Mouse (Mus musculus) MEL (cell line): Measurements from ENCODE around the gene S1pr4. TPM values are rescaled to one million over a fixed set of nuclear protein-coding genes. Genes with fewer than 3 reads are reported as not detected.
A peak's percentile ranks its signal among the peaks of the same experiment; 100 is the strongest.

ENCODE experiments used
- DNase-seq: peaks from one replicate; pipeline ENCODE4 v3.0.0; 2011; ENCODE audit warnings: low read depth, low spot score
- H3K27ac ChIP-seq: 2 replicates; pipeline ENCODE4 v1.5.1; 2012; ENCODE audit warnings: low read depth, mild to moderate bottlenecking, control low read depth, low read length, moderate library complexity; ENCODE audit not compliant: control insufficient read depth
- H3K27me3 ChIP-seq, 2 experiments: fragments of 150-350 bp in 1 of 2; sonication (generic) in 1 of 2; 2 replicates each; pipeline ENCODE4 v1.6.1; 2012; ENCODE audit warnings: low read length in 2 of 2, mild to moderate bottlenecking in 2 of 2, improper control_type of control experiment in 1 of 2, moderate library complexity in 1 of 2; ENCODE audit not compliant: insufficient read depth in 2 of 2, control insufficient read depth in 1 of 2
- H3K36me3 ChIP-seq, 2 experiments: 2 replicates each; pipeline ENCODE4 v1.6.1; 2012 to 2014; ENCODE audit warnings: low read length in 2 of 2, improper control_type of control experiment in 1 of 2, inconsistent platforms in 1 of 2, mild to moderate bottlenecking in 1 of 2; ENCODE audit not compliant: insufficient read depth in 2 of 2, control insufficient read depth in 1 of 2
- H3K4me1 ChIP-seq, 2 experiments: fragments of 150-350 bp in 1 of 2; sonication (generic) in 1 of 2; 2 replicates each; pipeline ENCODE4 v1.6.1; 2012; ENCODE audit warnings: low read length in 2 of 2, improper control_type of control experiment in 1 of 2, mild to moderate bottlenecking in 1 of 2; ENCODE audit not compliant: insufficient read depth in 2 of 2, control insufficient read depth in 1 of 2
- H3K4me3 ChIP-seq, 2 experiments: fragments of 150-350 bp in 1 of 2; sonication (generic) in 1 of 2; 2 replicates each; pipeline ENCODE4 v1.5.1; 2012; ENCODE audit warnings: low read depth in 2 of 2, low read length in 2 of 2, mild to moderate bottlenecking in 2 of 2, moderate library complexity in 2 of 2, control low read depth in 1 of 2, improper control_type of control experiment in 1 of 2; ENCODE audit not compliant: control insufficient read depth in 1 of 2, insufficient read depth in 1 of 2
- H3K79me2 ChIP-seq: 2 replicates; pipeline ENCODE4 v1.6.1; 2012; ENCODE audit warnings: mild to moderate bottlenecking, low read length, moderate library complexity; ENCODE audit not compliant: control insufficient read depth, poor library complexity, insufficient read depth
- H3K9ac ChIP-seq: 2 replicates; pipeline ENCODE4 v1.6.1; 2012; ENCODE audit warnings: low read depth, mild to moderate bottlenecking, control low read depth, low read length, moderate library complexity; ENCODE audit not compliant: control insufficient read depth, poor library complexity, severe bottlenecking
- H3K9me3 ChIP-seq: fragments of 150-350 bp; sonication (generic); replicated peaks from 2 replicates; pipeline ENCODE4 v1.6.1; 2012; ENCODE audit warnings: mild to moderate bottlenecking, low read length, improper control_type of control experiment, moderate library complexity; ENCODE audit not compliant: insufficient read depth
- CHD1 ChIP-seq: IDR thresholded peaks from 2 replicates; pipeline ENCODE4 v1.6.1; 2012; ENCODE audit warnings: low read depth, mild to moderate bottlenecking, inconsistent platforms, low read length, improper control_type of control experiment
- GATA1 ChIP-seq: IDR thresholded peaks from 2 replicates; pipeline ENCODE4 v1.6.1; 2011; ENCODE audit warnings: low read depth, low read length, improper control_type of control experiment
- HCFC1 ChIP-seq: IDR thresholded peaks from 2 replicates; pipeline ENCODE4 v1.6.1; 2012; ENCODE audit warnings: low read depth, mild to moderate bottlenecking, inconsistent platforms, low read length, improper control_type of control experiment, moderate library complexity
- JUND ChIP-seq: IDR thresholded peaks from 2 replicates; pipeline ENCODE4 v1.6.1; 2011; ENCODE audit warnings: low read depth, mild to moderate bottlenecking, improper control_type of control experiment, low read length
- KAT2A ChIP-seq: conservative IDR thresholded peaks from 2 replicates; pipeline ENCODE4 v1.6.1; 2012; ENCODE audit warnings: low read depth, low read length, improper control_type of control experiment, inconsistent platforms
- MAFK ChIP-seq: IDR thresholded peaks from 2 replicates; pipeline ENCODE4 v1.6.1; 2011; ENCODE audit warnings: low read depth, mild to moderate bottlenecking, low read length, improper control_type of control experiment, borderline replicate concordance
- MAX ChIP-seq: IDR thresholded peaks from 2 replicates; pipeline ENCODE4 v1.6.1; 2011; ENCODE audit warnings: low read length, improper control_type of control experiment
- MEF2A ChIP-seq: IDR thresholded peaks from 2 replicates; pipeline ENCODE4 v1.6.1; 2014; ENCODE audit warnings: low read depth, mild to moderate bottlenecking, inconsistent platforms, low read length, improper control_type of control experiment; ENCODE audit not compliant: poor library complexity, insufficient replicate concordance, severe bottlenecking; ENCODE audit errors: extremely low read depth
- NELFE ChIP-seq: IDR thresholded peaks from 2 replicates; pipeline ENCODE4 v1.6.1; 2011; ENCODE audit warnings: low read depth, low read length, improper control_type of control experiment
- POLR2A ChIP-seq, 2 experiments: IDR thresholded peaks; 2 replicates each; pipeline ENCODE4 v1.6.1; 2011 to 2012; ENCODE audit warnings: low read length in 2 of 2, mild to moderate bottlenecking in 2 of 2, control low read depth in 1 of 2, improper control_type of control experiment in 1 of 2, low read depth in 1 of 2, moderate library complexity in 1 of 2; ENCODE audit not compliant: control insufficient read depth in 1 of 2, insufficient read depth in 1 of 2, poor library complexity in 1 of 2
- POLR2AphosphoS5 ChIP-seq: IDR thresholded peaks from 2 replicates; pipeline ENCODE4 v1.6.1; 2012; ENCODE audit warnings: low read depth, borderline replicate concordance, mild to moderate bottlenecking, inconsistent platforms, low read length, moderate library complexity, mixed read lengths
- RAD21 ChIP-seq: IDR thresholded peaks from 2 replicates; pipeline ENCODE4 v1.6.1; 2011; ENCODE audit warnings: mild to moderate bottlenecking, low read depth, low read length, improper control_type of control experiment
- RCOR1 ChIP-seq: IDR thresholded peaks from 2 replicates; pipeline ENCODE4 v1.6.1; 2012; ENCODE audit warnings: low read depth, mild to moderate bottlenecking, inconsistent platforms, low read length, improper control_type of control experiment
- TCF12 ChIP-seq: IDR thresholded peaks from 2 replicates; pipeline ENCODE4 v1.6.1; 2014; ENCODE audit warnings: low read depth, mild to moderate bottlenecking, inconsistent platforms, low read length, improper control_type of control experiment, moderate library complexity
- UBTF ChIP-seq: IDR thresholded peaks from 2 replicates; pipeline ENCODE4 v1.6.1; 2012; ENCODE audit warnings: low read depth, mild to moderate bottlenecking, inconsistent platforms, low read length, improper control_type of control experiment, moderate library complexity, borderline replicate concordance; ENCODE audit not compliant: insufficient read depth
- USF1 ChIP-seq: IDR thresholded peaks from 2 replicates; pipeline ENCODE4 v1.6.1; 2014; ENCODE audit warnings: low read depth, mild to moderate bottlenecking, inconsistent platforms, low read length, improper control_type of control experiment, moderate library complexity
- ZC3H11A ChIP-seq: IDR thresholded peaks from 2 replicates; pipeline ENCODE4 v1.6.1; 2012; ENCODE audit warnings: low read depth, mild to moderate bottlenecking, inconsistent platforms, low read length, improper control_type of control experiment
- ZKSCAN1 ChIP-seq: IDR thresholded peaks from 2 replicates; pipeline ENCODE4 v1.6.1; 2012; ENCODE audit warnings: low read depth, mild to moderate bottlenecking, inconsistent platforms, low read length, improper control_type of control experiment, moderate library complexity
- polyA plus RNA-seq, 2 experiments: library from polyadenylated mRNA; stranded (reverse) in 1 of 2; unstranded in 1 of 2; fragments of >175 nt in 1 of 2; fragments of >200 nt in 1 of 2; gene quantifications; 2 replicates each; pipeline versions ENCODE4 v1.2.1 to v1.2.4; 2012; ENCODE audit warnings: low replicate concordance in 2 of 2, low read depth in 1 of 2; ENCODE audit not compliant: insufficient read length in 2 of 2, insufficient read depth in 1 of 2, missing spikeins in 1 of 2
- total RNA-seq: library from RNA; depleted of rRNA; stranded (reverse); fragments of 300-350 nt; gene quantifications from 2 replicates; pipeline ENCODE4 v1.2.3, GENCODE M21; 2012

The S1pr4 gene
- total and polyA plus RNA-seq, 3 experiments, result 1.6 to 2.1 TPM; not detected in 1

- Histone ChIP-seq H3K9ac (peak overlapping the region; percentile 96), H3K79me2 (peaks cover 29% of the 10 kb centered on the region), H3K27ac (peak overlapping the region; percentile 54; the same call in 1 of the 2 replicates), H3K9me3 (no peaks in the 10 kb centered on the region), H3K36me3 (peaks cover 0 to 14% of the 10 kb centered on the region in 2 experiments; a peak in 3 of 4 replicates), H3K4me1 (peaks cover 0 to 28% of the 10 kb centered on the region in 2 experiments; a peak in 3 of 4 replicates), H3K27me3 (no peaks in the 10 kb centered on the region), H3K4me3 (peak overlapping the region; percentile 55 to 76)
- DNase-seq, result no peak
- TF ChIP-seq ZKSCAN1 (no peak), CHD1 (0 out of 2 replicates have a peak, but pooled peaks have one; percentile 6)
Observed at GRCm38 (mm10) chr10:81495151-81495550, 4.8 kb downstream of the S1pr4 start.

GRCm38 (mm10) chr10:81494260-81495041 is 5.5 kb downstream of the S1pr4 start:
- no peak overlapping the region for H3K27ac ChIP-seq
- DNase-seq, result no peak
- H3K9me3 ChIP-seq, result no peaks in the 10 kb centered on the region
- H3K9ac ChIP-seq, result peak overlapping the region; percentile 96
- H3K27me3 ChIP-seq, result no peaks in the 10 kb centered on the region
- peak overlapping the region; percentile 55 to 76 for H3K4me3 ChIP-seq
- H3K36me3 ChIP-seq, result peaks cover 0 to 13% of the 10 kb centered on the region in 2 experiments; a peak in 3 of 4 replicates
- H3K4me1 ChIP-seq, result peaks cover 0 to 25% of the 10 kb centered on the region in 2 experiments; a peak in 3 of 4 replicates
- H3K79me2 ChIP-seq, result peaks cover 29% of the 10 kb centered on the region
- TF ChIP-seq GATA1 (no peak), UBTF (no peak), RCOR1 (no peak), JUND (no peak), USF1 (no peak), POLR2AphosphoS5 (no peak), ZC3H11A (no peak), HCFC1 (no peak), POLR2A (IDR thresholded peaks at IDR 0.05; ENCODE audit: control insufficient read depth in 1 of 2, insufficient read depth in 1 of 2, low read depth in 1 of 2, low read length in 2 of 2, poor library complexity in 1 of 2) (no peak), RAD21 (no peak), NELFE (no peak), MEF2A (no peak), MAFK (no peak), KAT2A (no peak), MAX (no peak), CHD1 (no peak), TCF12 (no peak)
- TF ChIP-seq, all 39 proteins: peak for 0
